Mouse (Mus musculus) urinary bladder, adult 18-20 months (tissue): Measurements from ENCODE around the gene Gpa33.
A peak's percentile ranks its signal among the peaks of the same experiment; 100 is the strongest.
"Not testable (repeated sequence)": the region's sequence is repeated elsewhere in the genome, so short reads cannot be mapped to it uniquely, and the experiment has no call there.

Experiments used
- DNase-seq, 2 experiments: peaks; one replicate each; pipeline ENCODE4 v3.0.0; 2022; ENCODE audit warnings: low spot score in 2 of 2, mixed read lengths in 2 of 2

Gpa33 gene

DNA sequence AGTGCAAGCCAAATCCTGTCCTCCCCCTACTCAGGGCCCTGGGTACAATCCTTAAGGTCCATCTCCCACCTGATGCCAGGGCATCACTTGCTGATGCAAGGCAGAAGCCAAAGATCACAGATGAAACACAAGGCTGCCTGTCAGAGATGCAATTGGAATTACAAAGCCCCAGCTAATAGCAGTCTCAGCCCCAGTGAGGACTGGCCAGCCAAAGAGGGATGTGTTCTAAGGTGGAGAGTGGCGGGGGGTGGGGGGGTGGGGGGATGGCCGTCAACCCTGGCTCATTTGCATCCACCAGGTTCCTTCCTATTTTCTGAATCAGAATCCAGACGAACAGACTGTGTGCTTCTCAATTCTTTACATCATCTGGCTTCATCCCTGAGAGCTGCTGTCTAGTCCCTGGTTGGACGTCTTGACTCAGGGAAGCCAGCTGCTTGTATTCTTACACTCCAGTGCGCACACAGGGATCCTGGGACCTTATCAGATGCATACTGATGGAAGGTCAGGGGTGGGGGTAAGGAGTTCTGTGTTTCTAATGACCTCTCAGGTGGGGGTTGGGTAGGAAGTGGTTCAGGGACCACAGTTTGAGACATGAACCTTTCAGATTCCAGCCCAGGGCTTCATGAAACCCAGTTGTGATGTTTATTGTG lies 5.2 kb downstream of the Gpa33 start:
- no peak for DNase-seq

DNA sequence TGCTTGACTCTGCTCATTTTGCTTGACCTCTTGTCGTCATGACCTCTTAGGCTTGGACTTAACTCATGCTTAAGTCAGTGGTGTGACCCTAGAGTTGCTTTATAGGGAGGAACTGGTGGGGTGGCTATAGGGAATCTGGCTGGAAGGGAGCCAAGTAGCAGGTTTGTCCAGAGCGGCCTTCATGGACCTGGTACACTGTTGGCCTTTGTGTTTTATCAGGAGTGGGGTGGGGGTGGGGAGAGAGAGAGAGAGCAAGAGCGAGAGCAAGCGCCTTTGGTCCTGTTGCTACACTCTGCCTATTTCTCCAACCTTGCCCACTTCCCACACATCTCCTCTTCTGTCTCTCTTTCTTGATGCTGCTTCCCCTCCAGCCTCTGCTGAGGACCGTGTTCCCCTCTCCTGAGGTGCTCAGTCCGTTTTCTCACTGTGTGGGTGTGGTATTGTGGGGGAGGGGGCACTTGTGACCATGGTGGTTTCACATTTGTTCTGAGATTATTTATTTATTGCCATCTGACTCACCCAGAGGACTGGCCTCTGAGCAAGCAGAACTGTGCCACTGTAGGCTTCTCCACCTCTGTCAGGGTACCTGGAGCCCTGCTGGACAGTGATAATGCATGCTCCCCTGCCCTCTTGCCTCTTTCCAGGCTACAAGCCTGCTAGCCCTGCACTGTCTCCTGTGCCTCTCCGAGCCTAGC lies 7.4 kb downstream of the Gpa33 start:
- DNase-seq: peak; percentile 49 to 57

DNA sequence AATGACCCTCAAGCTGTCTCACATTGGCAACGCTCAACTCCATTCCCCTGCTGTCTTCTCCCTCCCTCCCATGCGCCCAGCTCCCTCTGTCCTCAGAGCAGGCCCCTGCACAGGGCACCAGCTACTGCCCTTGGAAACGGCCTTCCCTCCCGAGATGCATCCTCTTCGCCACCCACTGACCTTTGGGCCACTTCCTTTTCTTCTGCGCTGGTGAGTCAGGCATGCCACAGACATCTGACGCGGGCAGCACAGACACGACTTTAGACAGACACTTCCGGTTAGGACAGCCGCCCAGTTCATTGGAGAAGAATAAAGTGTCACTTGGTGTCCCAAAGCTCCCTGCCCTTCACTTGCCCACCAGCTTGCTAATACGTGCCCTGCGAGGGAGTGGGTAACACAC lies 8.1 kb downstream of the Gpa33 start:
- peak in 1 of 2 experiments; percentile 47 for DNase-seq

DNA sequence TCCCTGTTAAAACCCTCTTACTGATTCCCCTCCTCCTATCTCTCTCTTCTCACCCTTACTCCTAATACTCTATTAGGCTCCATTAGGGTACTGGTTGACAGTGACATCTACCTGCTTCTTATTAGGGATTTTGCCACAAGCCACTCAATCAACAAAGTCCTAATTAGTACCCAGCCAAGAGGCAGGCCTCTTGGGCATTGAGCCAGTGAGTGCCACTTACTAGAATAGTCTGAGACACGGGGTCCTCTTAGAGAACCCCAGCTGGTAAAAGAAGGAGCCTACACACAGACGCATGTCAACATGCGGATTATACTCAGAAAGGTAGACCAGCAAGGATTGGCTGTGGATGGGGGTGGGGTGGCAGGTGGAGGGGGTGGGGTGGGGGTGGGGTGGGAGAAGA lies 9.1 kb downstream of the Gpa33 start:
- DNase-seq: no peak

DNA sequence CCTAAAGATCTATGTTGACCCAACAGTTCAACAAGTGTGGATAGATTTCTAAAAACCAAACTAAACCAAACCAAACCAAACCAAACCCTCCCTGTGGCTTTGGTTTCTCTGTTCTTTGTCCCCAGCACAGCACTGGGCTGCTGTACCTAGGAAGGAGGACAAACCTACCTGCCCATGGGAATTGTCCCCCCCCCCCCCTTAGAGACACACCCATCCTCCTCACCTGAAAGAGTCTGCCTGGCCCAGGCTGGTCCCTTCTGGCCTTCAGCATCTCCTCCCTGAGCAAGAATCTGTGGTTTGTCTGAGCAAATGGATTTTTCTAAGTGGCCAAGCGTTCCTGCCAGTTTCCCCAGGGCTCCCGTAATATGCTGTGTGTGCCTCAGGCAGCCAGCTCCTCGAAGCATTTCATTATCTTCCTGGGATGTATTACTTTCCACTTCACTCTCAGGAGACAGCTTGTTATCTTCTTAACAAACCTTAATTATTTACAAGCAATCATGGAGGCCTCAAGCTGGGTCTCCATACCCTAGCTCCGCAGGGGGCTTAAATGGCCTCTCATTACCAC lies 9.7 kb downstream of the Gpa33 start:
- no peak for DNase-seq

DNA sequence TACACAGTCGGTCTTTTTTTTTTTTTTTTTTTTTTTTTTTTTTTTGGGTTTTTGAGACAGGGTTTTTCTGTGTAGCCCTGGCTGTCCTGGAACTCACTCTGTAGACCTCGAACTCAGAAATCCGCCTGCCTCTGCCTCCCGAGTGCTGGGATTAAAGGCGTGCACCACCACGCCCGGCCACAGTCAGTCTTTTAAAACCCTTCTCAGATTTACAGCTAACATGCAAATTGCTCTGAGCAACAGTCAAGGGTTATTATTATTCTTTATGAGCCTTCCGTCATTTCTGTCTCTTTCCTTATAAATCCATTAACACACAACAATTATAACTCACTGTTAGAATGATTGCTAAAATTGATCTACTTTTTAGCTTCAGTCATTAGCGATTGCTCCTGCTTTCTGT lies 11.8 kb downstream of the Gpa33 start:
- not testable (repeated sequence) for DNase-seq

DNA sequence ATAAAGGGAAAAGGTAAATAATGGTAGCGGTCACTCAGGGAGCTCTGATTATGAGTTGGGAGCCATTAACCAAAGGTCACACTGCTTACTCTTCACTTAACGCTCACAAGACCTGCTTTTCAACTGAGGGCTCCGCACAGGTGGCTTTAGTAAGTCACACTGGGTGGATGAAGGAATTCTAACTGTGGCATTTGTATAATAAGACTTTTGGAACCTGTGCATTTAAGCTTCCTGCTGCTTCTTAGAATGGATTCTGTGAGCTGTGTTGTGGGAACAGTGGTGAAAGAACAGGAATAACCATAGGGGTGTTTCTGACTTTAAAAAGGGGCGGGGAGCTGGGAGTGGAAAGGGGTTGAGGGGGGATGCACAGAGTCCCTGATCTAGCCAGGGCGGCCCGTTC lies 12.3 kb downstream of the Gpa33 start:
- DNase-seq: no peak

DNA sequence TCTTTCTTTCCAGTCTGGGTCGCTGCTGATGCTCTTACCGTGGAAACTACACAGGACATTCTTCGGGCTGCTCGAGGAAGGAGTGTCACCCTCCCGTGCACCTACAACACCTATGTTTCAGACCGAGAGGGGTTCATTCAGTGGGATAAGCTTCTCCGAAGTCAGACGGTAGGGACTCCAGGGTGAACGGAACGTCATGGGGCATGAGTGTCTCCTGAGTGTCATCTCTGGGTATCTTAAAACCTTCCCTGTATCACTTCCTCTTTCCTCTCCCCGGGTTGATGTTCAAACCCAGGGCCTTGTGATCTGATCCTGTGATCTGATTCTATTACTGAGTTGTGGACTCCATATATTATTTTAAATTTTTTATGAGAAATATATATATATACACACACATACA lies 16.6 kb downstream of the Gpa33 start:
- no peak for DNase-seq

DNA sequence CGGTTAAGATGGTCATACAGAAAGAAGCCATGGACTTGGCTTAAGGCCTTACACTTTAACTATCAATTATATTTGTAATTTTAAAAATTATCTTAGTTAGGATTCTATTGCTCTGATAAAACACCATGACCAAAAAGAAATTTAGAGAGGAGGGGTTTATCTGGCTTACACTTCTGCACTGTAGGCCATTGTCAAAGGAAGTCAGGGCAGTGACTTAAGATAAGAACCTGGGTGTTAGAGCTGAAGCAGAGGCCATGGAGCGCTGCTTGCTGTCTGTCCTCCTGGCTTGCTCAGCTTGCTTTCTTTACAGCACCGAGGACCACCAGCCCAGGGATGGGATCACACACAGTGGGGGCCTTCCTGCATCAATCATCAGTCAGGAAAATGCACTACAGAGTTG lies 17.6 kb downstream of the Gpa33 start:
- DNase-seq: no peak

DNA sequence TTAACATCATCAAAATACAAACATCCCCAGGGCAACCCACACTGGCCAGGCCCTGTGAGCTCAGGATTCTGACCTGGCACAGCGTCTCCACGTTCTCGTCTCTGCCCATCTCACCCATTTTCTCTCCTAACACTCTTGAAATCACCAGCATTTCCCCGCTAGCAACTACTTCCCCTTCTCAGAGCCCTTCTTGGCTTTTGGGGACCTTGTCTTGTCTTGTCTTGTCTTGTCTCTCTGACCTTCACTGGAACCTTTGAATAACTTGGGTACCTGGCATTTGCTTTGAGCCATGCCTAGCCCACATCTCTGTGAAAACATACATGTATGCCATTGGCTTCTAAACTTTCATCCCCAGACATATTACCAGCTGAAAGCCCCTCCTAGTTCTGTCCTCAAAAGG lies 19.4 kb downstream of the Gpa33 start:
- no peak for DNase-seq

DNA sequence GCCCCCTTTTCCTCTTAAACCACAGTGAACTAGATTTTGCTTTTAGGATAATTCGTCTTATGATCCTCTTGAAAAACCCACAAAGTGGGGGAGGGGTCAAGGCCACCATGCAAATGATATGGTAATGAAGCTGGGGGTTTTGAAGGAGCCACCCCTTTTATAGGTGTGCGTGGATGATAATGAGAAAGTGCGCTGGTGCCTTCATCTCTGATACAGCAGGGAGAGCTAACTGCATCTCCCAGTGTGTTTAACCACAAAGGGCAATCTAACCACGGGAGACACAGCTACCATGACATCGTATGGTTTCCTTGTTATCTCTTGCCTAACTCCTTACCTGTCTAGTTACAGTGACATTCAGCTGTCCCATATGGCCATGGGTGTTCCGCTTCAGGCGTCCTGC lies 20.0 kb downstream of the Gpa33 start:
- DNase-seq: no peak

DNA sequence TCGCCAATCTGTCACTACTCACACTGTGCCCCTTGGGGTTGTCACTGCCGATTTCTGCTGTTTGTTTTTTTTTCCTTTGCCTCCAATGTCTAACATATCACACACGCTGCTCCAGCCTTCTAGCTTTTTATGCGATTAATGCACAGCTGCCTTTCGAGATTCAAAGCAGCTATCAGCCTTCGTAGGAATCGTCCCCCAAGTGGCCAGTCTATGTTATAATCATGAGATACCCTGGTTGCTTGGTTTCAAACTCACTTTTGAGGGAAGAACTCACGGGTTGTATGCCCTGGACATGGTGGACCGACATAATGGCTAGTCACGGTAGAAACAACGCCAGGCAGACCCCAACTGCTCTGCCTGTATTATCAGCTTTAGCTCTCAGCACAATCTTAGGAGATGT lies 21.3 kb downstream of the Gpa33 start:
- no peak for DNase-seq

DNA sequence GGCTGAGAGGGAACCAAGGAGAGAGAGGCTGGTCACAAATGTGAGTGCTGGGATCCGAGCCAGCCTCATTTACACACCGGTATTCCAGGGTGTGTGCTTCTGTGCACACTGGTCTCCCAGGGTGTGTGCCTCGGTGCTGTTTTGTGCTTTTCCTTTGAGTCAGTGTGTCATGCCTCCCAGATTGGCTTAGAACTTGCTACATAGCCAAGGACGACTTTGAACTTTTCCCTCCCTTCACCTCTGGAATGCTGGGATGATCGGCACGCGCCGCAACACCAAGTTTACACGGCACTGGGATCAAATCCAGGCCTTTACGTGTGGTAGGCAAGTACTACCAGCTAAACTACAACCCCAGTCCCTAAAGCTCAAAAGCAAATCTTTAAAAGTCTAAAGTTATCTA lies 22.0 kb downstream of the Gpa33 start:
- no peak for DNase-seq

DNA sequence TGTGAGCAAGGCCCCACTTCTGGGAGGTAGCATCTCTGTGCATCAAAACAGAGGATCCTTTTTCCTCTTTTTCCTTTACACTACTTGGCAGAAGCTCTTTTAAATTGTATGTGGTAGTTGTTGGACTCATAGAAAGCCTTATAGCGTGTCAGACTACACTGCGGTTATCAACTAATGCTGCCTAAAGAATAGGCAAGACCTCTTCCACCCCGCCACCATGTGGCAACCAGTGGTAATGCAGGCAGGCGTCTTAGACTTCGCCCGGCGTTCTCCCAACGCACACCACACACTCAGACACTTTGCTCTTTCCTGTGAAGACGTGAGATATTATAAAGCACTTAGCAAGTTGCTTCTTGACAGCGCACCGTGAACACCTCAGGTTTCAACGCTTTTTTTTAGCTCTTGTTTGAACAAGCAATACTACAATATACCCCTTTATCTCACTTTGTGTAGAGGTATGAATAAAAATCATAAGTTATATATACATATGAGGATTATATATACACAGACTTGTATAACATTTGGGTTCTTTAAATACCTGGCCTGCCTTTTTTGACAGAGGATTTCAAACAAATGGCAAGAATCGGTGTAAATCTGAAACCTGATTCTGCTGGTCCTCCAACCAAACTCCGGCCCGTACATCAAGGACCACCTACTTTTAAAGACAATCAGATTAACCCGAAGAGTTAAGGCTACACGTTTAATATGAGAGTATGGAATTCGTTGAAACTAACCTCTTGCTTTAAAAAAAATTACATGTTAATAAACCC lies 23.5 kb downstream of the Gpa33 start:
- peak; percentile 73 to 89 for DNase-seq

DNA sequence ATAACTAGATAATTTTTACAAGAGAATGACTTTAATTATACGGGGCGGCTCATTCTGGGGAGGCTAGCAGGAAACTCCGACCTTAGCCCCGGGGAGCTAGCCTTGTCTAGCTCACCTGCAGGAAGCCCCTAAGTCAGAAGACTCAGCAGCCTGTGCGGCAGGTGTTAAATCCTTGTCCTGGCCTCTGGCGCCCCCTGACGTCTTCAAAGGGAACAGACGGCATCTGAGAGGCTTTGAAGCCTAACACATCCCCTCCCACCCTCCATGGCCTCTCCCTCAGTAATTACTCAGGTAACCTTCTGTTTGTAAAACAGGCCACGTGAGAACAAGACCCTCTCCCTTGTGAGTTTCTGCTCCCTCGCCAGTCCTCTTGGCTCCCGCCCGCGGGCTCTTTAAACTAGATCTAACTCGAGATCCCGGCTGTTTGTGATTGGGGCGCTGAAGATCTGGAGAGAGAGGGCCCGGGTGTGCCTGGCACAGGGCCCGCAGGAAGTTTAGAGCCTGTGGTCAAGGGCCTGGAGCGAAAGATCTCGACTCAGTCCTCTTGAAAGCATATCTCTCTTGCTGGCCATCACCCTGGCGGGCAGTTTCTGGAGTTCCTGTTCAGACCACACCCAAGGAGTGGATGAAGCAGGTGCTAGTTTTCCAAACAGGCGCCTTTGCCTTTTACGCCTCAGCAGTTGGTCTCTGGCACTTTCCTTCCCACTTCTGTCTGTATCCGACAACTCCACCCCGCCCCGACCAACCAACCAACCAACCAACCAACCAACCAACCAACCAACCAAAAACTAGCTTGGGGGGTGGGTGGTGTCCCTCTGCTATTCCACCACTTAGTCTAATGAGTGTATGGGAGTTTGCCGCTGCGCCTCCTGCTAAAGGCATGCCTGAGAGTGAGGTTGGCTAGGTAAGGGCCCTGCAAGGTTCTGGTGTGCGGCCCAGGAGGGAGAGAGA lies 24.4 kb downstream of the Gpa33 start:
- DNase-seq: peak; percentile 48 to 66

DNA sequence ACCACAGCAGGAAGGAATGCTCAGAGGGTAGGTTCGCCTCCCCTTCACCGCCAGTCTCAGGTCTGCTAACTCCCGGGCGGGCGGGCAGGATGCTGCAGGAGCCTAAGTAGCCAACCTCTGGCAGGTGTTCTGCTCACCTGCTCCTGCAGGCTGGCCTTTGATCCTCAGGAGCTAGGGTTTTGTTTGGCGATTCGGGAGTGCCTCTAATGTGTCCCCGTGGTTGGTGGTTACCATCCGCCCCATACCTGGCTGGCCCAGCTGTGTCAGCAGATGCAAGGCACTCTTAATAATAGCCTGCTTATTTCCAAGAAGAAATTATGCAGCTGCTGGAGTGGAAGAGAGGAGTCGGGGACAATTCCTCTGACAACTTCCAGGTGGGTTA lies 25.1 kb downstream of the Gpa33 start:
- no peak for DNase-seq

DNA sequence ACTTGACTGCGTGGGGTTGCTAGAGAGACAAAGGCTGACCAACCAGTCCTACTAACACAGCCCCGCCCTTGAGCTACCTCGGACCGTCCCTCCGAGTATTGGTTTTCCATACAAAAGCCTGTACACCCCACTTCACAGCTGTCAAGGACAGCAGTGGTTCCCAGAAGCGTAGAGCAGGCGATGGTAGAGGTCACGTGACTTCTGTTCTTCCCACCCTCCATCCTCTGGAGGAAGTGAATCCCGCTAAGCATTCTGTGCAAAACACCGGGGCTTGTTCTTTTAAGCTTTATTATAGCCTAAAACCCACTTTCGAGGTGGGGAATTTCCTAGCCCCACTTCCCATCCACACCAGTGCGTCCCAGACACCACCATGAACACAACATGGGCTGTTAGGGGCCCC lies 27.7 kb downstream of the Gpa33 start:
- no peak for DNase-seq

DNA sequence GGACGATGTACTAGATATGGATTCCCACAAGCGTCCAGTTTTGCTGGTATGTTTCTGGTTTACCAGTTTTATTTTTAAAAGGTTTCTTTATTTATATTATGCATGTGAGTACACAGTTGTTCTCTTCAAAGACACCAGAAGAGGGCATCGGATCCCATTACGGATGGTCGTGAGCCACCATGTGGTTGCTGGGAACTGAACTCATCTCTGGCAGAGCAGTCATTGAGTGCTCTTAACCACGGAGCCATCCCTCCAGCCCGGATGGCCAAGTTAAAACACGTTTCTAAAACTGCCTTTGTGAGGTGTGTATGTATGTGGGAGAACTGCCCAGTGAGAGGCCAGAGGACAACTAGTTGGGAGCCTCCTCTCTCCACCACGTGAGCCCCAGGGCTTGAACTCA lies 28.6 kb downstream of the Gpa33 start:
- DNase-seq: no peak

DNA sequence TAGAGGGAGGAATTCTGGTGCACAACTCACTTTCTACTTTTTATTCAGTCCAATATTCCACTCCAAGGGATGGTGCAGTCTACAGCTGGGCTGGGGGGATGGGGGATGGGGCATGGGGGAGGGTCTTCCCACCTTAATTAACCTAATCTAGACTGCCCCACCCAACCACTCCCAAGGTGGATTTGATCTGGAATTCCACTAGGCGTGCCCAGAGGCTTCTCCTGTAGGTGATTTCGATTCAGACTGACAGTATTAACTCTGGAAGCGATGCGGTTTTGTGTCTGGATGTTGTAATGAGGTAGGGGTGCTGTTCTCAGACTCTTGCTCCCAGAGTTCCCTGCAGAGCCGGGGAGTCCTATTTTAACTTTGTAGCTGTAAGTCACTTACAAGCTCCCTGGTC lies 30.1 kb downstream of the Gpa33 start:
- DNase-seq: no peak

DNA sequence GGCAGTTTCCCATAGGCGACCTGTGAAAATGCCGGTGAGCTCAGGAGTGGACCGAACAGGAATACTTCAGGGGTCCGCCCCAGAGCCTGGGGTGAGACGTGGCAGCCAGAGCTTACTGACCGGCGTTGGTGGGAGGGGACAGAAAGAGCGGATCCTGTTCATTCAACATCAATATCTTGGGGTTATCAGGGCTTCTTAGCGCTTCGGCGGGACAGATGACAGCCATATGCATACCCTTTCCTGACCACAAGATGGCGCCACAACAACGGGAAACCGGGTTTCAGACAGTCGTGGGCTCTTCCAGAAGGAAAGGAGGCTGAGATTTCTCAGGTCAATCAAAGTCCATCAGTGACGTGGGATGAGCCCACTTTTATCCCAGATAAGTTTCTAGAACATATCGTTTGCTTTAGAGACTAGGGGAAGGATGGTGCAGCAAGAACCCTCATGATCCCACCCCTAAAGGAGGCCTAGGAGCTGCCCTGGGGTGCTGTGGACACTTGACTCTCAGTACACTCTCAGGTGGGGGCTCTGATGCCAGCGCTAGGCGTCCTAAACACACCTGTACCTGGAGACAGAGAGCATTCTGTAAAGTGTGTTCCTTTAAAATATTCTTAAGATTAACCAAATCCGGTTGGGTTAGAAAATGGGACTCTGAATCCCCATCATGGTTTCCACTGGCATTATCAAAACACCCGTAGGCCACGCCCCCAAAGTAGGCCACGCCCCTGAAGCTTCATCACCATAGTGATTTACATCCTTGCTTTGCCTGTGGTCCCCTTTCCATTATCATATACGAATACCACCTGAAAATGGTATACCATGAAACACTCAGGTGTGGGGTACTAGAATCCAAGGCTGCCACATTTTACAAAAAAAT lies 30.8 kb downstream of the Gpa33 start:
- DNase-seq: peak; percentile 21 to 64

DNA sequence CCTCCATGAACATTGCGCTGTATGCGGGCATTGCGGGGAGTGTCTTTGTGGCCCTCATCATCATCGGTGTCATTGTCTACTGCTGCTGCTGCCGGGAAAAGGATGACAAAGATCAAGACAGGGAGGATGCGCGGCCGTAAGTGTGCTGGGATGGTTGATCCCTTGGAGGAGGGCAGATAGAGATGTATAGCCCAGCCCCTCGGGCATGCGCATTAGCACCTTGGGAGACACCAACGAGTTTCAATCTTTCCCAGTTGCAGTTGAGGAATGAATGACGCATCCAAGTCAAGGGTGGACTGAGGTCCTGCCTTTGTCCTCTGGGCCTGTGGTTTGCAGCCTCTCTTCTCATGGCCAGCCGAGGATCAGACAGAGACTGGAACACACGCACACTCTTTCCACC lies 34.5 kb downstream of the Gpa33 start:
- DNase-seq: no peak
